Mouse (Mus musculus) spleen, adult 2 months (tissue): ENCODE results near the gene Pard3.

ENCODE experiments used
- CTCF ChIP-seq: fragments of 200-500 bp; IDR thresholded peaks from 2 replicates; pipeline ENCODE4 v1.5.1; 2011; ENCODE audit warnings: mild to moderate bottlenecking, inconsistent platforms; ENCODE audit not compliant: insufficient read depth, insufficient read length, insufficient replicate concordance; ENCODE audit errors: extremely low read depth
- POLR2A ChIP-seq: fragments of 200-500 bp; IDR thresholded peaks from 2 replicates; pipeline ENCODE4 v1.6.1; 2011; ENCODE audit warnings: low read depth, low read length, inconsistent platforms

DNA sequence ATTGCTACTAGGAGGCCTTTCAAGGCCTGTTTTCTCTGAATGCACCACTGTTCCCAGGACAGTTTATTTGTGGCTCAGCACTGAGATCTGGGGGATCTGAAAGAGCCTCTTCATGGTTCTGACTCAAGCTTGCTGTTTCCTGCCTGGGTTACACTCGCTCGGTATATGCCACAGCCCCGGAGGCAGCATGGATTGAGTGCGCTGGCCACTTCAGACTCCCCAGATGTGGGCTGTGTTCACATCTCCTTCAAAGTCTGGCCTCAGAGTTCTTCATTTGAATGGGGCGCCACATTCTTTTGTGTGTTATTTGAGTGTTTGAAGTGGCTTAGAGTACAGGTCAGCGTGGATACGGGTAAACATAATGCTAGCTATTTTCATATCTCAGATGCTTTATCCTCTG lies 190.9 kb downstream of the Pard3 start:
- no peak for TF ChIP-seq CTCF
- no peak for TF ChIP-seq POLR2A
